ENCODE assay signal across 8 mouse cellular contexts in genomic region chr9:37530888-37531705, GRCm38 (mm10). TPM values are rescaled to one million over a fixed set of nuclear protein-coding genes. Genes with fewer than 3 reads are reported as not detected.
A peak's percentile ranks its signal among the peaks of the same experiment; 100 is the strongest.
DNase-seq lines count a peak whose midpoint lies in the region; ATAC-seq lines count a peak whose summit lies in the region.

No protein-coding gene starts in this region.

- peaks cover 71% of the 10 kb centered on the region for H3K27me3 ChIP-seq in heart, embryonic 10.5 days (ENCODE audit: insufficient read depth, poor library complexity, severe bottlenecking)
- peaks cover 27% of the 10 kb centered on the region for H3K27me3 ChIP-seq in lung, embryonic 15.5 days

- H3K9me3 ChIP-seq in heart, embryonic 10.5 days, result no peaks in the 10 kb centered on the region
- no peaks in the 10 kb centered on the region for H3K9me3 ChIP-seq in lung, embryonic 15.5 days

- H3K9ac ChIP-seq in lung, embryonic 15.5 days, result peak overlapping the region; percentile 41

- H3K4me3 ChIP-seq in heart, embryonic 10.5 days, result peak overlapping the region; percentile 61
- H3K4me3 ChIP-seq in lung, embryonic 15.5 days, result peak overlapping the region; percentile 36

- ATAC-seq in lung, embryonic 15.5 days (ENCODE audit: borderline replicate concordance, extremely low read depth, low FRiP score, low TSS enrichment), result peak; percentile 71

- H3K4me2 ChIP-seq in lung, embryonic 15.5 days, result peak overlapping the region; percentile 78

- H3K36me3 ChIP-seq in heart, embryonic 10.5 days, result peaks cover 5% of the 10 kb centered on the region; the same call in 1 of the 2 replicates
- 0 out of 2 replicates have a peak, but pooled peaks cover 3% of the 10 kb centered on the region for H3K36me3 ChIP-seq in lung, embryonic 15.5 days

- peak overlapping the region; percentile 82 for H3K27ac ChIP-seq in heart, embryonic 10.5 days
- H3K27ac ChIP-seq in lung, embryonic 15.5 days, result peak overlapping the region; percentile 80

- WGBS in heart, embryonic 10.5 days, result 2% methylated on average over 31 of the region's 31 CpGs
- WGBS in lung, embryonic 15.5 days, result 4% methylated on average over 31 of the region's 31 CpGs

- DNase-seq in cerebellum, adult 11 months, result peak; percentile 45
- no peak for DNase-seq in cerebellum, adult 9-10 months
- peak; percentile 60 for DNase-seq in cerebellum, adult 8-10 months
- peak; percentile 85 for DNase-seq in heart, embryonic 10.5 days (ENCODE audit: low spot score)
- peak; percentile 92 for DNase-seq in kidney, adult 9 months
- DNase-seq in ovary, postnatal 36 days (ENCODE audit: low spot score), result peak; percentile 63
- DNase-seq in left cerebral cortex, adult 8-10 months (ENCODE audit: low spot score in 2 of 2), result no peak

- peaks cover 46% of the 10 kb centered on the region for H3K4me1 ChIP-seq in heart, embryonic 10.5 days
- H3K4me1 ChIP-seq in lung, embryonic 15.5 days, result peaks cover 40% of the 10 kb centered on the region

RNA-seq across cellular contexts. Expression of gene Esam, which starts 3.2 kb away (rescaled TPM):
- polyA plus RNA-seq in heart, embryonic 10.5 days (2016; fragmentation: Nextera tagmentation; extraction: Ambion mirVana), result 43.7 and 52.2 TPM in 2 replicates
- 167 and 178 TPM in 2 replicates for polyA plus RNA-seq in lung, embryonic 15.5 days (2015; fragmentation: Nextera tagmentation; extraction: Ambion mirVana)
- total RNA-seq in left cerebral cortex, adult 8-10 months (2022), result 10 to 100 TPM; 16.1 to 20.5 (median 16.6) TPM

RNA-seq across cellular contexts. Expression of gene Vsig2, which starts 8.0 kb away (rescaled TPM):
- polyA plus RNA-seq in heart, embryonic 10.5 days (2016; fragmentation: Nextera tagmentation; extraction: Ambion mirVana), result 0.75 and 0.77 TPM in 2 replicates
- polyA plus RNA-seq in lung, embryonic 15.5 days (2015; fragmentation: Nextera tagmentation; extraction: Ambion mirVana), result 26.5 and 33.3 TPM in 2 replicates
- 1 to 10 TPM; 2.8 to 4.6 (median 3.8) TPM for total RNA-seq in left cerebral cortex, adult 8-10 months (2022)

RNA-seq across cellular contexts. Expression of gene Nrgn, which starts 21.6 kb away (rescaled TPM):
- 4.4 and 5.7 TPM in 2 replicates for polyA plus RNA-seq in heart, embryonic 10.5 days (2016; fragmentation: Nextera tagmentation; extraction: Ambion mirVana)
- polyA plus RNA-seq in lung, embryonic 15.5 days (2015; fragmentation: Nextera tagmentation; extraction: Ambion mirVana), result 7.0 and 8.1 TPM in 2 replicates
- 1,000 to 10,000 TPM; 1,419 to 1,602 (median 1,517) TPM for total RNA-seq in left cerebral cortex, adult 8-10 months (2022)

RNA-seq across cellular contexts. Expression of gene Siae, which starts 24.4 kb away (rescaled TPM):
- 7.6 and 10.0 TPM in 2 replicates for polyA plus RNA-seq in heart, embryonic 10.5 days (2016; fragmentation: Nextera tagmentation; extraction: Ambion mirVana)
- polyA plus RNA-seq in lung, embryonic 15.5 days (2015; fragmentation: Nextera tagmentation; extraction: Ambion mirVana), result 11.6 and 13.0 TPM in 2 replicates
- total RNA-seq in left cerebral cortex, adult 8-10 months (2022), result 10 to 100 TPM; 15.0 to 18.3 (median 16.8) TPM

RNA-seq across cellular contexts. Expression of gene Msantd2, which starts 42.0 kb away (rescaled TPM):
- 17.9 and 23.8 TPM in 2 replicates for polyA plus RNA-seq in heart, embryonic 10.5 days (2016; fragmentation: Nextera tagmentation; extraction: Ambion mirVana)
- 26.1 and 26.9 TPM in 2 replicates for polyA plus RNA-seq in lung, embryonic 15.5 days (2015; fragmentation: Nextera tagmentation; extraction: Ambion mirVana)
- total RNA-seq in left cerebral cortex, adult 8-10 months (2022), result 10 to 100 TPM; 19.8 to 24.6 (median 22.9) TPM

Comparison
In these comparisons a context has a peak if more than half of its experiments do, and no peak if none do; other contexts are left out.
1. DNase-seq: peak in cerebellum, adult 11 months (single experiment), cerebellum, adult 8-10 months (single experiment), heart, embryonic 10.5 days (single experiment), kidney, adult 9 months (single experiment) and ovary, postnatal 36 days (single experiment); none in cerebellum, adult 9-10 months (single experiment) and left cerebral cortex, adult 8-10 months (0 of 2).
2. RNA of gene Vsig2, which starts 8.0 kb away (polyA plus RNA-seq): 26.5 to 33.3 TPM in lung, embryonic 15.5 days; 0.75 to 0.77 TPM in heart, embryonic 10.5 days; every median in the first group is over 10 times any median in the second.